Mouse (Mus musculus): ENCODE data around the gene Arid1b. TPM values are rescaled to one million over a fixed set of nuclear protein-coding genes. Genes with fewer than 3 reads are reported as not detected.

The Arid1b gene
- total RNA-seq, 2 experiments from 2014 or later: 100 to 110 TPM

DNA sequence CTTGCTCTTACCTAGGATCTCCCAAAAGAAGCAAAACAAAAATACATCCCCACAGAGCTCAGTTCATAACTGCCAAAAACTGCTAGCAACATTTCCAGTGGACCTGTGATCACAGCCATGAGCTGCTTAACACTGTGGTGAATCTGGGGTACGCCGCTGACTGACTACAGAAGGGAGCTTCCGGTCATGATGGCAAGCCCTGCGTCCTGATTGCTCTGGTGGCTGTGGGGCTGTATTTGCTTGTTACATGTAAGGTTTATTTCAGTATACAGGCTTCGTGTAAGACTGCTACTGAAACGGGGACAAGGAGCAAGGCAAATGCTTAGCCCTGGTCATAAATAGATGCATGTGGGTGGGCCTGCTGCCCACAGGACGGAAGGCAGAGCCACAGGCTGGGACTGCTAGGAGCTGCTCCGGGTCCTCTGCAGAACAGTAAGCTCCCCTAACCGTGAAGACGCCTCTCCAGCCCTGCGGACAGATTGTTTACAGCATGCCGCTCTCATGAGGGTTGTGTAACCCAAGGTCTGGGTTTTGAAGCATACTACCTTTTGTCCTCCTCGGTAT, 291.8 kb downstream of the Arid1b start:
- no peak for DNase-seq

GRCm38 (mm10) chr17:5286571-5287209, 292.6 kb downstream of the Arid1b start:
- DNase-seq: peak; percentile 81 to 85

DNA sequence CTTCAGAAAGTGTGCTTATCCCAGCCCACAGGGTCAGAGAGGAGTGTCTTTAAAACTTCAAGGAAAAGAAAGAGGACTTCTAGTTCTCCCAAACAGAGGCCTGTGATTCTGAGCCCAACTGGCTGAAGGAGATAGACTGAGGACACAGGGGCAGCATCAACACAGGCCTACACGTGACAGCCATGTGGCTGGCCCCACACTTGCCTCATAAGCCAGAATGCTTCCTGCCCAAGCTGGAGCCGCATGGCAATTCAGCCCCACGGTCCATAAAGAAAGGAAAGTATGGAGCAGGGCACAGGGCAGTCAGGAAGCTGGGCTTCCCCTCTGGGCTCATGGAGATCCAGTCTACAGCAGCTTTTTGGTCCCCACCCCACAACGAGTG, 293.1 kb downstream of the Arid1b start:
- no peak for DNase-seq

- DNase-seq: no peak
Measured at GRCm38 (mm10) chr17:5287641-5288040, 293.5 kb downstream of the Arid1b start.

DNA sequence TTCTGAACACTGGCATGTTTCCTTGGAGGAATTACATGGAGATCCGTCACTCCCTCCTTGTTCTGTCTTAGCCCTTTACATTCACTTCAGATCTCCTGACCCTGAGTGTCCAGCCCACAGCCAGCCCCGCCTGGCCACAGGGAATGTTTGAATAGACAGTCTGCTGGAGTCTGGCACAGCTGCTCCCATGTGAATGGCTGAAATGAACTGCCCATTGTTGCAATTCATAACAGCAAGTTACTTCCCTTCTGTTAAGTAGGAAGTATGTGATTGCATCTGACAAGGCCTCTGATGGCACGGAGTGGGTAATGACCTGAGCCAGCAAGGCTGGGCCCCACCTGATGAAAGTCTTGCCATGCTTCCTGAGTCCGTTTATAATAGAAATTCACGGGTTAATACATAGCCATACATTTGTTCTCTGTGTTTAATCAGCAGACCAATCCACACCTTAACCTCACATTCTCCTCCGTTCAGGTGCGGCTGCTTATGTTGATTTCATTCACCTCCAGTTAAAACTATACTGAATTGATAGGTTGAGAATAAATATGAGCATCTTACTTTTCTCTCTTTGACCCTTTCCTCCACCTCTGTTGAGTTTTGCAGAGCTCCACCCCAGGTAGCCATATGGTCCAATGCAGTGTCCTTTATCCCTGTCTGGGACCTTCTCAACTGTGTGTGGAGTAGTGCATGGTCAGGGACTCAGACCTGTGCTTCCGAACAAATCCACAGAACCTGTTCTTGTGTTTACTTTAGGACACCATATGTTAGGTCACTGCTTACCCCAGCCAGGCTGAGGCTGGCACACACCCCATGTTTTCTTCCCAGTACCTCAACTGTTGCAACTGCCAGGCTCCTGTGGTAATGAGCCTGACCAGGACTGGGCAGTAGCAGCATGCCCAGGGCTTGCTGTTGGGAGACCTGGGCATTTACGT, 299.8 kb downstream of the Arid1b start:
- DNase-seq: no peak

GRCm38 (mm10) chr17:5295086-5295947, 301.2 kb downstream of the Arid1b start:
- DNase-seq: peak; percentile 84 to 86

DNA sequence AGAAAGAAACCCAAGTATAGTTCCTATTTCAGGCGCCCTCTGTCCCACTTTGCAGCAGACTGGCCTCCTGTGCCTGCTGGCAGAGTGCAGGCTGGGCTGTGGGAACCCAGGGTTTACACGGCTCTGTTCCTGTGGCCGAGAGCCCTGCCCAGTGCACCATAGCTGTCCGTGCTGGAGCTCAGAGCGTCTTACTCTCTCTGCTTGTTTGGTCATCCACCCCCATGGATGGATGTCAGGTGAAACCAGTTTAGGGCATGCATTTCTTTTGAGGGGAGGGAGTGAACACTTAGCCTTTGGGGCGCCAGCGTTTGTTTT, 301.8 kb downstream of the Arid1b start:
- no peak for DNase-seq

GRCm38 (mm10) chr17:5297491-5297890, 303.4 kb downstream of the Arid1b start:
- DNase-seq: no peak

DNA sequence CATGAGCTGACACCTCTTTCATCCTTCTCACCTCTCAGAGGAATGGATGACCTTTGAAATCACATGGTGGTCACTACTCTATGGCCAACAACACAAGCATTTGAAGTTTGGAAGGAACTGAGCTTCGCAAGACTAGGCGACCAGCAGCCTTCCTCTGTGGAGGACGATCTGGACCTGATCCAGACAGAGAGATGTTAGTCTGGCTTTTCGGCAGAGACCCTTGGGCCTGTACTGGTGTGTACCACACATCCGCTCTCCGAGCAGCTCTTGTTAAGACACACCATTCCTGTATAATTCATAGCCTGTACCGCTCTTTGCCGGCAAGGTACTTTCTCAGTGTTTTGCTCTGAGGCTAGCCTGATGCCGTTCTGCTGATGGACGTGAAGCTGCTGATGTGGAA, 303.9 kb downstream of the Arid1b start:
- DNase-seq: no peak

GRCm38 (mm10) chr17:5298891-5299559, 304.9 kb downstream of the Arid1b start:
- no peak for DNase-seq

GRCm38 (mm10) chr17:5302971-5303746, 309.0 kb downstream of the Arid1b start:
- DNase-seq: no peak

DNA sequence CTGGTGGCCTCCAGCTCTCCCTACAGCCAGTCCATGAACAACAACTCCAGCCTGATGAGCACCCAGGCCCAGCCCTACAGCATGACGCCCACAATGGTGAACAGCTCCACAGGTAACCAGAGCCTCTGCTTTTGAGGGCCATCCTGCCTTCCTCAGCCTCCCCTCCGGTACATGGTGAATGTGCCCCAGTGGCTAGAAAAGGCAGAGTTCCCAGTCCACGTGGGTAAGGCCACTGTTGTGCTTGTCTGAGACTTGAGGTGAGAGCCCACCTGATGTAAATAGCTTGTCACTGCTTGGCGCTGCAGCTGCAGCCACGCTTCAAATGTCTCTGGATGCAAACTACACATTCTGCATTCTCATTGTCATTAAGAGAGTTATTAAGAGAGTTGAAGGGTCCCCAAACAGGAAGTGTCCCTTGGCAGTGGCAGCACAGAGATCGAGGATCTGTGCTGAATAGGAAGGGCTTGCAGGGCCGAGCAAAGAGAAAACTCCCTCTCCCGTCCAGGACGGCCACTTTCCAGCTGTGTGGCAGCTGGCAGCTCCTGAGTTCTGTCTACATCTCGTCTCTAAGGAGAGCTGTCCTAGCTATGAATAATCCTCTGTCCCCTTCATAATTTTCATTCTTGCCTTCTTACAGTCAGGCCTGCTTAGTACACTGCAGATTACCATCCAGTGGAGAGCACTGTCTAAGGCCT, 311.8 kb downstream of the Arid1b start:
- DNase-seq: no peak

DNA sequence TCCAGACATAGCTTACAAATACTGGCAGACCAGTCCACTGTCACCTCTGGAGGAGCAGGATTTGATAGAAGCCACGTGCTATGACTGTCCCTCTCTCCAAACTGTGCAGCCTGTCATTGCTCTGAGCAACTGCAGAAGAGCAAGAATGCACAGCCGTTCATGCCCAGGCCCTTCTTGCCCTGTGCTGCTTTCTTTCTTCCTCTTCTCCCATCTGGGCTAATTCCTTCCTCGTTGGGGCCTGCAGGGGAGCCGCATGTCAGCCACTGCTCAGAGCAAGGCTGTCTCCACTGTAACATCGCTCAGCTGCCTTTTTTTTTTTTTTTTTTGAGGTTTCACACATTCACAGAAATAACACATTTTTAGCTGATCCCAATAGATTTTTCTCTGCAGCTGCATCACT, 315.8 kb downstream of the Arid1b start:
- no peak for DNase-seq

GRCm38 (mm10) chr17:5310425-5310888, 316.3 kb downstream of the Arid1b start:
- DNase-seq: peak; percentile 79 to 80

GRCm38 (mm10) chr17:5311062-5311461, 316.9 kb downstream of the Arid1b start:
- no peak for DNase-seq

GRCm38 (mm10) chr17:5312307-5312706, 318.2 kb downstream of the Arid1b start:
- DNase-seq: no peak

GRCm38 (mm10) chr17:5314735-5315134, 320.6 kb downstream of the Arid1b start:
- DNase-seq: no peak

- DNase-seq: no peak
Measured at GRCm38 (mm10) chr17:5316489-5316888, 322.4 kb downstream of the Arid1b start.

DNA sequence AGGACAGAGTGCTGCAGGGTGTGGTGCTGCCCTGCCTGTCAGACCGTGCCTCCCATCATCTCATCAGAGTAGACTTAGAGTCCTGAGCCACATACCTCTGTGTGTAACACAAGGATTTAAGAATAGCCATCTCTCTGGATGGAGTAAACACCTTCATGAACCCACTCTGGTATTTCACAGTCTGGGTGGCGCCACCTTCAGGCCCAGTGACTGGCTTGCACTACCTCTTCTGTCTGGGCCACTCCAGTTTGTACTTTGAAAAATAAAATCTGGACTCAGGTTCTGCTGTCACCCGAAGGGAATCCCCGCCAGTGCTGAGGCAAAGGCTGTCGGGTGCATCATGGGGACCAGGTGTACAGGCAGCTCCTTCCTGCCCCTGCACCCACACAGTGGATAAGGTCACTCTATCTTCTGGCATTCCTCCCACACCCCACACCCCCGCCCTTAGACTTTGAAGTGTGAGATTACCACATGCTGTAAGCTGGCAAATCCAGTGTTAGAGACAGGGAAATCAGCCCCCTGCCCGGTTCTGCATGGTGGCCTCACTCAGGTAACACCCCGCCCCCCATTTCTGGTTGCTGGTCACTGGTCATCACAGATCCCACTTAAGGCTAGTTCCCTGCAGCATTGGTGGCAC, 327.6 kb downstream of the Arid1b start:
- no peak for DNase-seq

- DNase-seq: no peak
Measured at GRCm38 (mm10) chr17:5322594-5322993, 328.5 kb downstream of the Arid1b start.
